Mouse (Mus musculus) heart, adult 2 months (tissue): ENCODE data around the gene Cntnap1. TPM values are rescaled to one million over a fixed set of nuclear protein-coding genes. Genes with fewer than 3 reads are reported as not detected.

ENCODE experiments used
- DNase-seq, 2 experiments: peaks; one replicate each; pipeline ENCODE4 v3.0.0; 2021
- H3K27ac ChIP-seq: fragments of 200-600 bp; 2 replicates; pipeline ENCODE4 v1.8.1; 2022
- H3K27me3 ChIP-seq: fragments of 200-500 bp; 2 replicates; pipeline ENCODE4 v1.6.1; 2012; ENCODE audit warnings: mild to moderate bottlenecking, low read length, inconsistent platforms, mixed read lengths; ENCODE audit not compliant: control insufficient read depth, insufficient read depth
- H3K36me3 ChIP-seq: fragments of 200-500 bp; 2 replicates; pipeline ENCODE4 v1.6.1; 2012; ENCODE audit warnings: low read length, inconsistent platforms; ENCODE audit not compliant: control insufficient read depth, insufficient read depth
- H3K4me1 ChIP-seq: fragments of 200-500 bp; 2 replicates; pipeline ENCODE4 v1.6.1; 2011; ENCODE audit warnings: low read length; ENCODE audit not compliant: control insufficient read depth, insufficient read depth
- H3K4me3 ChIP-seq: fragments of 200-600 bp; 2 replicates; pipeline ENCODE4 v1.8.1; 2022
- H3K79me2 ChIP-seq: fragments of 200-500 bp; replicated peaks from 2 replicates; pipeline ENCODE4 v1.6.1; 2012; ENCODE audit warnings: mild to moderate bottlenecking, inconsistent platforms, low read length, moderate library complexity, mixed read lengths; ENCODE audit not compliant: control insufficient read depth, insufficient read depth
- H3K9ac ChIP-seq: fragments of 200-500 bp; 2 replicates; pipeline ENCODE4 v1.6.1; 2012; ENCODE audit warnings: low read depth, mild to moderate bottlenecking, control low read depth, inconsistent platforms, low read length, mixed read lengths
- CTCF ChIP-seq: fragments of 200-600 bp; IDR thresholded peaks from 2 replicates; pipeline ENCODE4 v1.8.1; 2022; ENCODE audit warnings: antibody characterized with exemption, mild to moderate bottlenecking, moderate library complexity
- EP300 ChIP-seq: fragments of 200-500 bp; IDR thresholded peaks from 2 replicates; pipeline ENCODE4 v1.6.1; 2011; ENCODE audit warnings: low read depth, low read length, control low read depth; ENCODE audit not compliant: insufficient read depth
- POLR2A ChIP-seq: fragments of 200-500 bp; IDR thresholded peaks from 2 replicates; pipeline ENCODE4 v1.6.1; 2011; ENCODE audit warnings: mild to moderate bottlenecking, low read depth, low read length, control low read depth; ENCODE audit not compliant: insufficient read depth
- WGBS: fragments of 180-500 bp; shearing (Covaris S2); methylation state at CpG from one replicate; pipeline ENCODE4 v1.1.7; 2018; 5-methylcytosine and 5-hydroxymethylcytosine counted together
- intact Hi-C: fragments of 180-260 bp; cut with DNase I; formaldehyde crosslinking; loops from one replicate; pipeline ENCODE4 v1.15.1; 2025
- polyA plus RNA-seq: library from polyadenylated mRNA; depleted of rRNA; stranded (reverse); fragments of >200 nt; gene quantifications from 2 replicates; pipeline ENCODE4 v1.2.3, GENCODE M21; 2012
- total RNA-seq, 2 experiments: library from RNA; stranded (reverse); gene quantifications; 2 replicates each; pipeline ENCODE4 v1.2.3; 2021

Gene Cntnap1
- total and polyA plus RNA-seq, 3 experiments = 1.3 to 3.1 (median 1.5) TPM

DNA sequence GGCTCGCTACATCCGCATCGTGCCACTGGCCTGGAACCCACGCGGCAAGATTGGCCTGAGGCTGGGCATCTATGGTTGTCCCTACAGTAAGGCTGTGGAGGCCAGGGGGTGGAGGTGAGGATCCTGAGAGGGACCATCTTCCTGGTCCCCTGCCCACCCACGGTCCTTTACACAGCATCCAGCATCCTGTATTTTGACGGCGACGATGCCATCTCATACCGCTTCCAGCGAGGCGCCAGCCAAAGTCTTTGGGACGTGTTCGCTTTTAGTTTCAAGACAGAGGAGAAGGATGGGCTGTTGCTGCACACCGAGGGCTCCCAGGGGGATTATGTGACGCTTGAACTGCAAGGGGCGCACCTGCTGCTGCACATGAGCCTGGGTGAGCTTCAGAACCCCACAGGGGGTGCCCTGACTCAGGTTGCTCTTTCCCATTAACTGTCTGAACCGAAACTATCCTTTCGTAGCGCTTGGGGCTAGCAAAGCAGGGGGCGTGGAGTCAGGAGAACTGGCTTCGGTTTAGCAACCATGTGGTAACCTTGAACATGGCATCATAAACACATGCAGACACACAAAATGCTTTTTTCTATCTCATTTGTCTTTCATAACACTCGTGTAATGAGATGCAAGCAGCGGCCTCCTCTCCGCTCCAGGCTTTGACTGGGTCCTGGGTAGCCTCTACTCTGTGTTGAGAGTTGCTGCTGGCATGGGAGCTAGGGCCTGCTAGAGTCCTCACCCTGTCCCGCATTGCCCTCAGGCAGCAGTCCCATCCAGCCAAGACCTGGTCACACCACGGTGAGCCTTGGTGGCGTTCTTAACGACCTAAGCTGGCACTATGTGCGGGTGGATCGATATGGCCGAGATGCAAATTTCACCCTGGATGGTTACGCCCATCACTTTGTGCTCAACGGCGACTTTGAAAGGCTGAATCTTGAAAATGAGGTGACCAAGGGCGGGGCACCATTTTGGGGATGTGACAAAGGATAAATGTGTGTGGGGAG lies 8.0 kb downstream of the Cntnap1 start:
- intact Hi-C loops = loop anchor here (5.0 to 10.0 kb wide), 2 partner anchors 286 to 464 kb away; partner anchors contain the start of genes Hspb9 and Kat2a
- H3K36me3 ChIP-seq = no peaks in the 10 kb centered on the region
- WGBS = 75% methylated on average over 36 of the region's 36 CpGs
- no peak overlapping the region for H3K4me3 ChIP-seq
- H3K4me1 ChIP-seq = peaks cover 3% of the 10 kb centered on the region
- DNase-seq = no peak
- no peak overlapping the region for H3K27ac ChIP-seq
- TF ChIP-seq CTCF (no peak), POLR2A (no peak), EP300 (no peak)
- no peak overlapping the region for H3K9ac ChIP-seq
- no peaks in the 10 kb centered on the region for H3K27me3 ChIP-seq
- no peaks in the 10 kb centered on the region for H3K79me2 ChIP-seq

GRCm38 (mm10) chr11:101179306-101179705 lies 9.0 kb downstream of the Cntnap1 start:
- Histone ChIP-seq H3K4me3 (no peak overlapping the region), H3K9ac (no peak overlapping the region), H3K4me1 (peaks cover 3% of the 10 kb centered on the region), H3K27ac (no peak overlapping the region), H3K36me3 (no peaks in the 10 kb centered on the region), H3K79me2 (no peaks in the 10 kb centered on the region), H3K27me3 (no peaks in the 10 kb centered on the region)
- WGBS = 85% methylated on average over 15 of the region's 15 CpGs
- no peak for DNase-seq
- intact Hi-C loops = loop anchor here (5.0 to 10.0 kb wide), 2 partner anchors 287 to 465 kb away; partner anchors contain the start of genes Hspb9 and Kat2a
- no peak for TF ChIP-seq EP300
- no peak for TF ChIP-seq CTCF
- no peak for TF ChIP-seq POLR2A

DNA sequence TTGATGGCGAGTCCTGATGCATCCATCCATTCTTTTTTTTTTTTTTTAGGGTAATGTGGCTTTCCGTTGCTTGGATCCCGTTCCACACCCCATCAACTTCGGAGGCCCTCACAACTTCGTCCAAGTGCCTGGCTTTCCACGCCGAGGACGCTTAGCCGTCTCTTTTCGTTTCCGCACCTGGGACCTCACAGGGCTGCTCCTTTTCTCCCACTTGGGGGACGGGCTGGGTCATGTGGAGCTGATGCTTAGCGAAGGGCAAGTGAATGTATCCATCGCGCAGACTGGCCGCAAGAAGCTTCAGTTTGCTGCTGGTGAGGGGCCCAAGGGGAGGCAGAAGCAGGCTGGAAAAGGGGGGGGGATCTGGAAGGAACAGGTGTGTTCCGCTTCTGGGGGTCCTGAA lies 9.9 kb downstream of the Cntnap1 start:
- Histone ChIP-seq H3K4me1 (peaks cover 3% of the 10 kb centered on the region), H3K4me3 (no peak overlapping the region), H3K9ac (no peak overlapping the region), H3K36me3 (no peaks in the 10 kb centered on the region), H3K27me3 (no peaks in the 10 kb centered on the region), H3K27ac (no peak overlapping the region), H3K79me2 (no peaks in the 10 kb centered on the region)
- no peak for DNase-seq
- WGBS = 85% methylated on average over 17 of the region's 17 CpGs
- TF ChIP-seq POLR2A (no peak), EP300 (no peak)
- intact Hi-C loops = no loop called here

DNA sequence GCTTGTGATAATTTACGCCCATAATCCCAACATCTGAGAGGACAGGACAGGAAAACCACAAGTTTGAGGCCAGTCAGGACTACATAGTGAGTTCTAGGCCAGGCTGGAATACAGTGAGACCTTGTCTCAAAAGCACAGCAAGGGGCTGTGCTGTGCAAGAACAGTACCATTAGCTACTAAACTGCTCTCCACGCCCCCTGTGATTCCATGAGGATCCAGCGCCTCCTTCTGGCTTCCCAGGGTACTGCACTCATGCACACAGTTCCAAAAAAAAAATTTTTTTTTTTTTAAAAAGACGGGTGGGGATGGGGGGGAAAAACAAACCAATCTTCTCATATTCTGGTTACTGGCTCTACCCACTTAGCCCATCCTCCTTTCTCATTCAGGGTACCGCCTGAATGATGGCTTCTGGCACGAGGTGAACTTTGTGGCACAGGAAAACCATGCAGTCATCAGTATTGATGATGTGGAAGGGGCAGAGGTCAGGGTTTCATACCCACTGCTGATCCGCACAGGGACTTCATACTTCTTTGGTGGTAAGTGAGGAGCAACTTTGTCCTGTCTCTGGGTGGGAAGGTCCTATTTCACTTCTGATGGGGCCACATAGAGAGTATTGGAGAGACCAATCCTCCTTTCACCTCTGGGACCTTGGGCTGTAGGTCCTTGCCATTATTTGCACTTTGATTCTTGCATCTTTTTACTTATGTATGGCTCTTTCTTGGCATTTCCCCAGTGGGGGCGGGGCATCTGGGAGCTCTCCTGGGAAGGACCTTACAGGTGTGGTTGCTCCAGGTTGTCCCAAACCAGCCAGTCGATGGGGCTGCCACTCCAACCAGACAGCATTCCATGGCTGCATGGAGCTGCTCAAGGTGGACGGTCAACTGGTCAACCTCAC lies 10.8 kb downstream of the Cntnap1 start:
- H3K27ac ChIP-seq = no peak overlapping the region
- H3K27me3 ChIP-seq = no peaks in the 10 kb centered on the region
- H3K9ac ChIP-seq = no peak overlapping the region
- peak; percentile 83 for TF ChIP-seq CTCF
- peak; percentile 77; the same call in 1 of the 2 replicates for TF ChIP-seq EP300
- no peak for TF ChIP-seq POLR2A
- intact Hi-C loops = no loop called here
- WGBS = 47% methylated on average over 10 of the region's 10 CpGs
- no peaks in the 10 kb centered on the region for H3K36me3 ChIP-seq
- H3K4me3 ChIP-seq = no peak overlapping the region
- H3K79me2 ChIP-seq = no peaks in the 10 kb centered on the region
- peak; percentile 55 to 85 for DNase-seq
- peaks cover 1% of the 10 kb centered on the region for H3K4me1 ChIP-seq

GRCm38 (mm10) chr11:101181961-101182360 lies 11.6 kb downstream of the Cntnap1 start:
- H3K9ac ChIP-seq = no peak overlapping the region
- no peaks in the 10 kb centered on the region for H3K79me2 ChIP-seq
- H3K4me3 ChIP-seq = no peak overlapping the region
- no peak for DNase-seq
- 92% methylated on average over 11 of the region's 11 CpGs for WGBS
- no peak for TF ChIP-seq CTCF
- no peak for TF ChIP-seq EP300
- no peak for TF ChIP-seq POLR2A
- intact Hi-C loops = no loop called here
- H3K27ac ChIP-seq = no peak overlapping the region
- H3K4me1 ChIP-seq = no peaks in the 10 kb centered on the region; the same call in 1 of the 2 replicates
- no peaks in the 10 kb centered on the region for H3K36me3 ChIP-seq
- H3K27me3 ChIP-seq = no peaks in the 10 kb centered on the region
